Mouse (Mus musculus): ENCODE results near the gene Rcbtb2. TPM values are rescaled to one million over a fixed set of nuclear protein-coding genes. Genes with fewer than 3 reads are reported as not detected.

Rcbtb2 gene
- polyA plus RNA-seq, 1 experiment from 2014 or later: 61.2 TPM

- Histone ChIP-seq H3K4me3 (no peak overlapping the region), H3K9me3 (no peaks in the 10 kb centered on the region), H3K36me3 (peaks cover 7% of the 10 kb centered on the region), H3K9ac (no peak overlapping the region), H3K27ac (replicated peaks) (no peak overlapping the region), H3K4me2 (no peak overlapping the region), H3K4me1 (peaks cover 13% of the 10 kb centered on the region; the same call in 1 of the 2 replicates), H3K27me3 (replicated peaks) (no peaks in the 10 kb centered on the region)
- ATAC-seq (ENCODE audit: extremely low read depth, insufficient number of reproducible peaks, low FRiP score, low TSS enrichment): no peak
- WGBS: 90% methylated on average over 2 of the region's 2 CpGs
Measured at GRCm38 (mm10) chr14:73244061-73244597, 121.3 kb downstream of the Rcbtb2 start.

- no peak overlapping the region for H3K27ac ChIP-seq (replicated peaks)
- no peaks in the 10 kb centered on the region for H3K4me1 ChIP-seq
- no peak overlapping the region for H3K4me2 ChIP-seq
- H3K27me3 ChIP-seq (replicated peaks): no peaks in the 10 kb centered on the region
- H3K9me3 ChIP-seq: no peaks in the 10 kb centered on the region
- no peak overlapping the region for H3K4me3 ChIP-seq
- H3K36me3 ChIP-seq: no peaks in the 10 kb centered on the region
- H3K9ac ChIP-seq: no peak overlapping the region
- WGBS: 89% methylated on average over 2 of the region's 2 CpGs
- ATAC-seq (ENCODE audit: extremely low read depth, insufficient number of reproducible peaks, low FRiP score, low TSS enrichment): no peak
Measured at GRCm38 (mm10) chr14:73250056-73250455, 127.2 kb downstream of the Rcbtb2 start.

- WGBS: 79% methylated on average over 2 of the region's 2 CpGs
- no peak for ATAC-seq (ENCODE audit: extremely low read depth, insufficient number of reproducible peaks, low FRiP score, low TSS enrichment)
- H3K4me1 ChIP-seq: 0 out of 2 replicates have a peak, but pooled peaks cover 2% of the 10 kb centered on the region
- H3K4me2 ChIP-seq: no peak overlapping the region
- no peak overlapping the region for H3K9ac ChIP-seq
- 0 out of 2 replicates have a peak overlapping the region, but pooled peaks have one; percentile 10 for H3K27ac ChIP-seq (replicated peaks)
- no peaks in the 10 kb centered on the region for H3K9me3 ChIP-seq
- H3K27me3 ChIP-seq (replicated peaks): no peaks in the 10 kb centered on the region
- H3K4me3 ChIP-seq: no peak overlapping the region
- H3K36me3 ChIP-seq: no peaks in the 10 kb centered on the region
Measured at GRCm38 (mm10) chr14:73252276-73252675, 129.4 kb downstream of the Rcbtb2 start.

GRCm38 (mm10) chr14:73253453-73254251 lies 130.8 kb downstream of the Rcbtb2 start:
- Histone ChIP-seq H3K36me3 (no peaks in the 10 kb centered on the region), H3K4me1 (0 out of 2 replicates have a peak, but pooled peaks cover 2% of the 10 kb centered on the region), H3K9ac (no peak overlapping the region), H3K4me2 (no peak overlapping the region), H3K27me3 (replicated peaks) (no peaks in the 10 kb centered on the region), H3K27ac (replicated peaks) (no peak overlapping the region; the same call in 1 of the 2 replicates), H3K9me3 (no peaks in the 10 kb centered on the region), H3K4me3 (no peak overlapping the region)
- WGBS: 70% methylated on average over 6 of the region's 6 CpGs
- no peak for ATAC-seq (ENCODE audit: extremely low read depth, insufficient number of reproducible peaks, low FRiP score, low TSS enrichment)

GRCm38 (mm10) chr14:73254412-73254811 lies 131.6 kb downstream of the Rcbtb2 start:
- H3K9ac ChIP-seq: no peak overlapping the region
- H3K9me3 ChIP-seq: no peaks in the 10 kb centered on the region
- H3K27me3 ChIP-seq (replicated peaks): no peaks in the 10 kb centered on the region
- WGBS: 75% methylated on average over 4 of the region's 4 CpGs
- ATAC-seq (ENCODE audit: extremely low read depth, insufficient number of reproducible peaks, low FRiP score, low TSS enrichment): no peak
- no peak overlapping the region for H3K27ac ChIP-seq (replicated peaks)
- no peak overlapping the region for H3K4me2 ChIP-seq
- H3K36me3 ChIP-seq: no peaks in the 10 kb centered on the region
- H3K4me3 ChIP-seq: no peak overlapping the region
- 0 out of 2 replicates have a peak, but pooled peaks cover 2% of the 10 kb centered on the region for H3K4me1 ChIP-seq

- Histone ChIP-seq H3K4me3 (no peak overlapping the region), H3K4me2 (no peak overlapping the region), H3K27ac (replicated peaks) (peak overlapping the region; percentile 24), H3K36me3 (no peaks in the 10 kb centered on the region), H3K27me3 (replicated peaks) (no peaks in the 10 kb centered on the region), H3K9me3 (no peaks in the 10 kb centered on the region), H3K4me1 (0 out of 2 replicates have a peak, but pooled peaks cover 2% of the 10 kb centered on the region), H3K9ac (no peak overlapping the region)
- 54% methylated on average over 3 of the region's 3 CpGs for WGBS
- no peak for ATAC-seq (ENCODE audit: extremely low read depth, insufficient number of reproducible peaks, low FRiP score, low TSS enrichment)
Measured at GRCm38 (mm10) chr14:73255426-73255970, 132.7 kb downstream of the Rcbtb2 start.

- Histone ChIP-seq H3K4me2 (no peak overlapping the region), H3K4me3 (no peak overlapping the region), H3K36me3 (peaks cover 5% of the 10 kb centered on the region), H3K27me3 (replicated peaks) (no peaks in the 10 kb centered on the region), H3K27ac (replicated peaks) (no peak overlapping the region), H3K9me3 (no peaks in the 10 kb centered on the region), H3K4me1 (0 out of 2 replicates have a peak, but pooled peaks cover 2% of the 10 kb centered on the region), H3K9ac (no peak overlapping the region)
- 68% methylated on average over 7 of the region's 7 CpGs for WGBS
- no peak for ATAC-seq (ENCODE audit: extremely low read depth, insufficient number of reproducible peaks, low FRiP score, low TSS enrichment)
Measured at GRCm38 (mm10) chr14:73257348-73257747, 134.5 kb downstream of the Rcbtb2 start.

MicroRNAs encoded within 50 kb of the gene (microRNA counts, 519-probe panel; counts per million panel counts)
- microRNA mmu-miR-687: 209 counts per million, percentile 61 among the panel's probes with 10 or more counts

Small RNA genes lying within 50 kb of the gene (microRNA-seq; reads per million reads assigned to microRNA genes)
- gene Mir687: not detected

Other genes with a start within 250 kb of the Rcbtb2 start
- gene Cysltr2, start 73.9 kb upstream of the Rcbtb2 start, polyA plus RNA-seq (2015; fragmentation: Nextera tagmentation; extraction: Ambion mirVana): not detected in 2 replicates
- gene Lpar6, start 114.9 kb downstream of the Rcbtb2 start, polyA plus RNA-seq (2015; fragmentation: Nextera tagmentation; extraction: Ambion mirVana): 7.8 and 8.4 TPM in 2 replicates
- gene Rb1, start 202.8 kb downstream of the Rcbtb2 start, polyA plus RNA-seq (2015; fragmentation: Nextera tagmentation; extraction: Ambion mirVana): 12.5 and 14.3 TPM in 2 replicates

Data from heart, embryonic 13.5 days (tissue).